Mouse (Mus musculus) kidney, postnatal 0 days (tissue): ENCODE measurements around the gene Prdm2. TPM values are rescaled to one million over a fixed set of nuclear protein-coding genes. Genes with fewer than 3 reads are reported as not detected.

Experiments used
- ATAC-seq: fragments of 200-750 bp; cut with Nextera tagmentation; replicated peaks from 2 replicates; pipeline ENCODE4 v1.8.0; 2017; ENCODE audit warnings: low read depth, moderate number of reproducible peaks, moderate TSS enrichment, moderate library complexity; ENCODE audit not compliant: low FRiP score
- DNase-seq: peaks from one replicate; pipeline ENCODE4 v3.0.0-alpha.2; 2016; ENCODE audit warnings: low spot score
- H3K27ac ChIP-seq: fragments of 300-500 bp; sonication (generic); 2 replicates; pipeline ENCODE4 v1.5.1; 2014; ENCODE audit warnings: mild to moderate bottlenecking
- H3K27me3 ChIP-seq: fragments of 300-500 bp; sonication (generic); 2 replicates; pipeline ENCODE4 v1.6.1; 2014; ENCODE audit warnings: low read length, mixed read lengths; ENCODE audit not compliant: insufficient read depth
- H3K36me3 ChIP-seq: fragments of 300-500 bp; sonication (generic); 2 replicates; pipeline ENCODE4 v1.6.1; 2014; ENCODE audit warnings: low read length, mixed read lengths; ENCODE audit not compliant: insufficient read depth
- H3K4me1 ChIP-seq: fragments of 300-500 bp; sonication (generic); replicated peaks from 2 replicates; pipeline ENCODE4 v1.6.1; 2014; ENCODE audit warnings: antibody characterized with exemption, low read length, mixed read lengths; ENCODE audit not compliant: insufficient read depth
- H3K4me2 ChIP-seq: fragments of 300-500 bp; sonication (generic); 2 replicates; pipeline ENCODE4 v1.6.1; 2014; ENCODE audit warnings: mild to moderate bottlenecking, low read length, moderate library complexity, mixed read lengths
- H3K4me3 ChIP-seq: fragments of 300-500 bp; sonication (generic); replicated peaks from 2 replicates; pipeline ENCODE4 v1.5.1; 2014; ENCODE audit warnings: low read depth, low read length
- H3K9ac ChIP-seq: fragments of 300-500 bp; sonication (generic); 2 replicates; pipeline ENCODE4 v1.6.1; 2014; ENCODE audit warnings: low read depth, low read length
- H3K9me3 ChIP-seq: fragments of 300-500 bp; sonication (generic); replicated peaks from 2 replicates; pipeline ENCODE4 v1.6.1; 2016; ENCODE audit warnings: low read length, inconsistent platforms, mixed read lengths
- CTCF ChIP-seq: IDR thresholded peaks from 2 replicates; pipeline ENCODE4 v1.5.1; 2016; ENCODE audit warnings: antibody characterized with exemption, low read depth, mild to moderate bottlenecking, moderate library complexity
- WGBS: fragments of 180-500 bp; shearing (Covaris S2); extraction: QIAGEN DNeasy Blood & Tissue Kit; methylation state at CpG from one replicate; pipeline ENCODE4 v1.1.7; 2014; 5-methylcytosine and 5-hydroxymethylcytosine counted together
- polyA plus RNA-seq: library from polyadenylated mRNA; unstranded; fragments of >200 nt; fragmentation: Nextera tagmentation; extraction: Ambion mirVana; gene quantifications from 2 replicates; pipeline ENCODE4 v1.2.1, GENCODE M21; 2015

Prdm2 gene
- polyA plus RNA-seq, 1 experiment from 2014 or later = 8.0 TPM

- no peak overlapping the region for H3K27ac ChIP-seq
- H3K9ac ChIP-seq = no peak overlapping the region
- WGBS = 92% methylated on average over 4 of the region's 4 CpGs
- no peak for DNase-seq
- ATAC-seq = no peak
- no peak for TF ChIP-seq CTCF
- no peak overlapping the region for H3K4me3 ChIP-seq
- no peak overlapping the region for H3K4me2 ChIP-seq
- H3K9me3 ChIP-seq = no peaks in the 10 kb centered on the region
- H3K36me3 ChIP-seq = no peaks in the 10 kb centered on the region
- no peaks in the 10 kb centered on the region for H3K27me3 ChIP-seq
- H3K4me1 ChIP-seq = 0 out of 2 replicates have a peak, but pooled peaks cover 9% of the 10 kb centered on the region
These were observed 776 bp upstream of the Prdm2 start for GRCm38 (mm10) chr4:143213571-143213970.

GRCm38 (mm10) chr4:143213175-143213479 lies 332 bp upstream of the Prdm2 start:
- no peak for ATAC-seq
- H3K9ac ChIP-seq = 0 out of 2 replicates have a peak overlapping the region, but pooled peaks have one; percentile 77
- H3K4me2 ChIP-seq = peak overlapping the region; percentile 90; the same call in 1 of the 2 replicates
- 97% methylated on average over 3 of the region's 3 CpGs for WGBS
- no peaks in the 10 kb centered on the region for H3K27me3 ChIP-seq
- 0 out of 2 replicates have a peak, but pooled peaks cover 9% of the 10 kb centered on the region for H3K4me1 ChIP-seq
- H3K9me3 ChIP-seq = no peaks in the 10 kb centered on the region
- no peak for TF ChIP-seq CTCF
- H3K36me3 ChIP-seq = no peaks in the 10 kb centered on the region
- peak overlapping the region; percentile 73; the same call in 1 of the 2 replicates for H3K27ac ChIP-seq
- no peak for DNase-seq
- 0 out of 2 replicates have a peak overlapping the region, but pooled peaks have one; percentile 78 for H3K4me3 ChIP-seq

GRCm38 (mm10) chr4:143211584-143212340 lies 1.0 kb downstream of the Prdm2 start:
- no peak for TF ChIP-seq CTCF
- peak overlapping the region; percentile 73 for H3K27ac ChIP-seq
- WGBS = 5% methylated on average over 43 of the region's 43 CpGs
- ATAC-seq (peak; percentile 25), DNase-seq (peak; percentile 9)
- 0 out of 2 replicates have a peak, but pooled peaks cover 9% of the 10 kb centered on the region for H3K4me1 ChIP-seq
- H3K4me3 ChIP-seq = peak overlapping the region; percentile 78
- peak overlapping the region; percentile 90 for H3K4me2 ChIP-seq
- peak overlapping the region; percentile 77 for H3K9ac ChIP-seq
- H3K27me3 ChIP-seq = no peaks in the 10 kb centered on the region
- H3K36me3 ChIP-seq = no peaks in the 10 kb centered on the region
- H3K9me3 ChIP-seq = no peaks in the 10 kb centered on the region

GRCm38 (mm10) chr4:143209997-143210396 lies 2.8 kb downstream of the Prdm2 start:
- WGBS = 92% methylated on average over 2 of the region's 2 CpGs
- H3K27ac ChIP-seq = no peak overlapping the region
- no peaks in the 10 kb centered on the region for H3K27me3 ChIP-seq
- H3K36me3 ChIP-seq = no peaks in the 10 kb centered on the region
- TF ChIP-seq CTCF = no peak
- H3K9me3 ChIP-seq = no peaks in the 10 kb centered on the region
- DNase-seq = no peak
- ATAC-seq = no peak
- H3K9ac ChIP-seq = no peak overlapping the region
- no peak overlapping the region for H3K4me2 ChIP-seq
- H3K4me3 ChIP-seq = no peak overlapping the region
- H3K4me1 ChIP-seq = 0 out of 2 replicates have a peak, but pooled peaks cover 9% of the 10 kb centered on the region

GRCm38 (mm10) chr4:143202653-143203052 lies 10.1 kb downstream of the Prdm2 start:
- Histone ChIP-seq H3K36me3 (no peaks in the 10 kb centered on the region), H3K9ac (no peak overlapping the region), H3K4me2 (no peak overlapping the region), H3K27me3 (no peaks in the 10 kb centered on the region), H3K9me3 (no peaks in the 10 kb centered on the region), H3K4me1 (no peaks in the 10 kb centered on the region), H3K4me3 (no peak overlapping the region), H3K27ac (no peak overlapping the region)
- ATAC-seq (no peak), DNase-seq (no peak)
- WGBS = 54% methylated on average over 3 of the region's 3 CpGs
- TF ChIP-seq CTCF = no peak

- Histone ChIP-seq H3K9me3 (no peaks in the 10 kb centered on the region), H3K27ac (no peak overlapping the region), H3K4me1 (no peaks in the 10 kb centered on the region), H3K27me3 (no peaks in the 10 kb centered on the region), H3K4me3 (no peak overlapping the region), H3K36me3 (no peaks in the 10 kb centered on the region), H3K4me2 (no peak overlapping the region), H3K9ac (no peak overlapping the region)
- 67% methylated on average over 3 of the region's 3 CpGs for WGBS
- ATAC-seq (no peak), DNase-seq (no peak)
- no peak for TF ChIP-seq CTCF
These were observed 14.4 kb downstream of the Prdm2 start for GRCm38 (mm10) chr4:143198371-143198770.
